Mouse (Mus musculus) kidney, postnatal 10 days (tissue): ENCODE data around the gene Crocc2.

Source experiments
- DNase-seq: peaks from one replicate; pipeline ENCODE4 v3.0.0; 2021; ENCODE audit warnings: mixed read lengths

The Crocc2 gene

GRCm38 (mm10) chr1:93217530-93217929 is 49.0 kb downstream of the Crocc2 start:
- no peak for DNase-seq

DNA sequence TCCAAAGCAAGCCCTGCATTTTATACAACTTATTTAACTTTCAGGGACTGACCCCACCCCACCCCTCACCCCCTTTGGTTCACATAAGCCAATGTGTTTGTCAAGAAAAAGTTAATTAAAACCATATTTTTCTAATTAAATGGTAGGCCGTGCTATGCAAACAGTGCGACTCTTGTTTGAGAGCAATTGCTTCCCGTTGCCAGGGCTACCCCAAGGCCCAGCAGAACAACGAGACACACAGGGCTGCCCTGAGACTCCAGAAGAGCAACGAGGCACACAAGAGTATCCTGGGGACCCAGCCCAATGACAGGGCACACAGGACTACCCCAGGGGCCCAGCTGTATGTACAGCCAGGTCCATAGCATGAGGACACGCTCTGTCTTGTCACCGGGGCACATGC is 52.3 kb downstream of the Crocc2 start:
- DNase-seq, result no peak

- peak; percentile 77 for DNase-seq
These were observed 55.4 kb downstream of the Crocc2 start for GRCm38 (mm10) chr1:93223972-93224371.

DNA sequence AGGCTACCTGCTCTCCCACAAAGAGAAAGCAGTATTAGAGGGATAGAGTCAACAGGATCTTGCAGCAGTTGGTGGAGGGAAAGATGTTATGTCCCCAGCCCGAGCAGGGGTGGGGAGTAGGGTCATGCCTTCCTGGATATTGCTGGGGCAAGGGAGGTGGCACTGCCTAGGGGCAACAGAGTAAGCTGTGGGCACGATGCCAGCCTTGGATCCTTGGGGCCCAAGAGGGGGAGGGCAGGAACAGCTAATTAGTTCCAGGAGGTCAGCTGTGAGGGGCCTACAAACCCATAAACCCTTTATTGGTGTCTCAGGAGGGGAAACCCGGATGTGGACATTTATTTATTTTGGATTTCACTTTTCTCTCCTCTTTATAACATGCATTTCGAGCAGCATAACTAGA is 56.7 kb downstream of the Crocc2 start:
- peak; percentile 68 for DNase-seq

DNA sequence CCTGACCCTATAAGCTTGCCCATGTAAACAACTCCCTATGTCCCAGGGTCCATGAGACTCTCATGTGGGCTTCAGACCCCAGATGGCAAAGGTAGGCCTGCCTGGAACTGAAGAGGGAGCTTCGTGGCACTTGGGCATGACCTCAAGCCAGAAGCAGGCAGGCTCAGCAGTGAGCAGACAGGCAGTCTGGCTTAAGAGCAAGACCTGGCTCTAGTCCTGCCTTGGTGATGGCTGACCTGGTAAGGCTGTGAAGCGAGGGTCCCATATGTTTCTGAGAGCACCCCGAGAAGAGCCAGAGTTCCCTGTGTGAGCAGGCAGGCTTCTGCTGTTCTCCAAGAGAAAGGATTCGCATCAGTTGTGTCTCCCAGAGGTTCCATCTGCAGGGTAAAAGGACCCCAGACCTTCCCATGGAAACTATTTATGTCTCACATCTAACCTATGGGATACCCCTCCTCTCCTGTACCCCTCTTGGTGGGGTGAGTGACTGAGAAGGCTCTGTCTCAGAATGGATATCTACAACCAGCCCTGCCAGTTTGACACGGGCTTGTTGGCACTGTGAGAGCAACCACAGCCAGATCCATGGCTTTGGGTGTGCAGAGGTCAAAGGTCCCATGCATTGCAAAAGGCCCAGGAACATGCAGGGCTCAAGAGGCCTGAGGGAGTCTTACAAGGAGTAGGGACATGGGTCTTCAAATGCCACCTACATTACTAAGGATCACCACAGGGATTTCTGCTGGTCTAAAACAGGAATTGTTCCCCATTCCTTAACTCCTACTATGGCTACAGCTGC is 57.4 kb downstream of the Crocc2 start:
- no peak for DNase-seq

DNA sequence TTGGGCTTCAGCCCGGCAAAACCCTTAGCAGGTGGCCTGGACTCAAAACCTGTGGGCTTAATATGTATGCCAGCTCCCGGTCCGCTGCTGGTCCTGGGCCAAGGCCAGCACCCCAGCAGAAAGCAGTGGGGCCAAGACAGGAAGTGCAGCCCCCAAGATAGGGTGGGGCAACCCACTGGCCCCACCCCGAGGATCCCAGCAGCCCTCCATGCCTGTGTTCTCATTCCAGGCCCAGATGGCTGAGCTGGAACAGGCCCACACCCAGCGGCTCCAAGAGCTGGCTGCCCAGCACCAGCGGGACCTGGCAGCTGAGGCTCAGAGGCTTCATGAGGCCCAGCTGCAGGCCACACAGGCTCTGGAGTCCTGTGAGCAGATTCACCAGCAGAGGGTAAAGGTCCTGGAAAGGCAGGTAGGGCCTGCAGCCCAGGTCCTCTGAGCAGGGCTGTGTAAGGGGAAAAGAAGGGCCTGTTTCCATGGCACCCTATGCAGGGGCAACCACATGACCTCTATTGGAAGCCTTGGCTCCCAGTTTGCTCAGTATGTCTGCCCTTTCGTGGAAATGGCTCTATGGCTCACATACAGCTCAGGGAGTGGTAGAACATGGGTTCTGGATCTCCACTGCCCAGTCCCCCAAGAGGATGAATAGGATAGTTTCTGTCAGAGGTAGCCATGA is 58.9 kb downstream of the Crocc2 start:
- no peak for DNase-seq

GRCm38 (mm10) chr1:93227976-93228365 is 59.4 kb downstream of the Crocc2 start:
- no peak for DNase-seq

GRCm38 (mm10) chr1:93229221-93229620 is 60.7 kb downstream of the Crocc2 start:
- no peak for DNase-seq

- DNase-seq, result no peak
These were observed 61.1 kb downstream of the Crocc2 start for GRCm38 (mm10) chr1:93229626-93230025.

DNA sequence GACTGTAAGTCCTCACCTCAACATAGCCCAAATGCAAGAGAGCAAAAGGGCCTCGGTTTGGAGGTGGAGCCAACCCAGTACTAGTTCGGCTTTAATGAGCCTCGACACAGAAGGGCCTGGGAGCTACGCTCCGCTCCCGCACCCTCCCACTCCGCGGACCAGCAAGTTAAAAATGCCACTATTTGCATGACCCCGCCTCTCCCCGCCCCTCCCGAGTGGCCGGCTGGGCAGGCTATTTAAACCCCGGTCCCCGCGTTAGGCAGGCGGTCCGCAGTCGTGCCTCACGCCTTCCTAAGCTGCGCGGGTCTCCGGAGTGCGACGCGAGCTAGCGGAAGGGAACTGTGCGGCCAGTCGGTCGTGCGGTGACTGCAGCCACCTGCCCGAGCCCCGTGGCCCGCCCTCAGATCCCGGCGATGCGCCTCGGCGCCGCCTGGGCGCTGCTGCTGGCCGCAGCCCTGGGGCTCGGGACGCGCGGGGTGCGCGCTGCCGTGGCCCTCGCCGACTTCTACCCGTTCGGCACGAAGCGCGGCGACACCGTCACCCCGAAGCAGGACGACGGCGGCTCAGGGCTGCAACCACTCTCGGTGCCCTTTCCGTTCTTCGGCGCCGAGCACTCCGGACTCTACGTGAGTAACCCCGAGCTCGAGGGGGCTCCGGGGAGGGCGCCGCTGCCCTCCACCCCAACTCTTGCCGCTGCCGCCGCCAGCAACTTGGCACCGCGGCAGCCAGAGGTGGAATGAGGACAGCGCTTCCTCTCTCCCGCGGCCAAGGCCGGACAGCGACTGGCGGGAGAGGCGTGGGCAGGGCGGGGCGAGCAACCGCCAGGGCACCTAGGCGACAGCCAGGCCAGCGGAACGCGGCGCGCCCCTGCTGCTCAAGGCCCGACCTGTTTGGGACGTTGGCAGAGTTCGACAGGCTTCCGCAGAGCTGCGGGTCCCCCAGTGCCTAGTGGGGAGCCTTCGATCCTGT is 67.3 kb downstream of the Crocc2 start, which contains the start of gene Sned1:
TSS of gene Sned1 (plus strand) at position 266 of the 969 bp plus-strand sequence.
- peak; percentile 96 for DNase-seq

- peak; percentile 49 for DNase-seq
These were observed 68.0 kb downstream of the Crocc2 start for GRCm38 (mm10) chr1:93236545-93236924.

GRCm38 (mm10) chr1:93237676-93238075 is 69.2 kb downstream of the Crocc2 start:
- DNase-seq, result no peak

GRCm38 (mm10) chr1:93238201-93238600 is 69.7 kb downstream of the Crocc2 start:
- peak; percentile 67 for DNase-seq

- DNase-seq, result peak; percentile 45
These were observed 77.4 kb downstream of the Crocc2 start for GRCm38 (mm10) chr1:93245936-93246335.

DNA sequence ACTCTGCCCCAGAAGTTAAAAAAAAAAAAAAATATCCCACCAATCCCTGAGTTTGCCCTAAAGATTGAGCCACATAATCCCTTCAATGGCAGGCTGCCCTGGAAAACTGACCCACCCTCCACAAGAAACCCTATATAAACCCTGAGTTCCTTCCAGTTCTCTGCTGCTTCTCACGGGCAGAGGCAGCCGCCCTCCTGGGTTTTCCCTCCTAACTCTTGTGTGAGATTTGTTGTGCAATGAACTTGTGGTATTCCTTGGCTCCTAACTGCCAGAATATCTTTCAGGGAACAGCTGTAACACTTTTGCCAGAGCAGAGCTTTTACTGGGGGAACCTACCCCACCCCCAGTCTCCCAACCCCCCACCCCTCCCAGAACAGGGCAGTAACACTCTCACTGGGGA is 84.1 kb downstream of the Crocc2 start:
- DNase-seq, result no peak

DNA sequence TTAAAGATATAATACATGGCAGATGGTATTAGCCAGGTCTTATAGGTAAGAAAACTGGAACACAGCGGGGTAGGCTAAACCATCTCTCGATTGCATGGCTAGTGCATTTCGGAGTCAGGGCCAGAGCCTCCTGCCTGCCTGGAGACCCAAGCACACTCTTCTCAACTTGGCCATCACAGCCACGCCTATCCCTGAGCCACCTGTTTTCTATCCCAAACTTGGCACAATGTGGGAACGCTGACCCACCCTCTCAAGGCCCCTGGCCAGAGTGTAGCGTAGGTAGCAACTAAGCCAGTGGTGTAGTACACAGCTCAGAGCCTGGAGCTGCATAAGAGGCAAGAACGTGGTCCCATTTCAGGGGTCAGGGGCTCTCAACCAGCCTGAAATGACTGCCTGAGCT is 87.2 kb downstream of the Crocc2 start:
- no peak for DNase-seq

GRCm38 (mm10) chr1:93257560-93257959 is 89.0 kb downstream of the Crocc2 start:
- no peak for DNase-seq

- peak; percentile 62 for DNase-seq
These were observed 98.7 kb downstream of the Crocc2 start for GRCm38 (mm10) chr1:93267207-93267606.

- DNase-seq, result no peak
These were observed 99.7 kb downstream of the Crocc2 start for GRCm38 (mm10) chr1:93268246-93268645.

GRCm38 (mm10) chr1:93270516-93271240 is 102.2 kb downstream of the Crocc2 start:
- DNase-seq, result no peak

DNA sequence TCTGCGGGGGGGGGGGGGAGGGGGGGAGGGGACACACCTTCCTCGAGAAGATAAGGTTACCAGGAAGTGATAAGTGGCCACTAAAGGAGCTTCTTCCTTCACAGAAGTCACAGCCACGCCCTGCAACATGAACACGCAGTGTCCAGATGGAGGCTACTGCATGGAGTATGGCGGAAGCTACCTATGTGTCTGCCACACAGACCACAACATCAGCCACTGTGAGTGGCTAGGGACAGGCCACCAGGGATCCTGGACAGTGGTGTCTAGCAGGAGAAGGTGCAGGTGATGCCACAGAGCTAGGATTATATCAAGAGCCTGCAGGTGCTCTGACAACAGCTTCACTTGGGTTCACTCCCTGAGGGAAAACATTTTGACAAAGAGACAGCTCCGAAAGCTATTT is 103.2 kb downstream of the Crocc2 start:
- DNase-seq, result no peak

DNA sequence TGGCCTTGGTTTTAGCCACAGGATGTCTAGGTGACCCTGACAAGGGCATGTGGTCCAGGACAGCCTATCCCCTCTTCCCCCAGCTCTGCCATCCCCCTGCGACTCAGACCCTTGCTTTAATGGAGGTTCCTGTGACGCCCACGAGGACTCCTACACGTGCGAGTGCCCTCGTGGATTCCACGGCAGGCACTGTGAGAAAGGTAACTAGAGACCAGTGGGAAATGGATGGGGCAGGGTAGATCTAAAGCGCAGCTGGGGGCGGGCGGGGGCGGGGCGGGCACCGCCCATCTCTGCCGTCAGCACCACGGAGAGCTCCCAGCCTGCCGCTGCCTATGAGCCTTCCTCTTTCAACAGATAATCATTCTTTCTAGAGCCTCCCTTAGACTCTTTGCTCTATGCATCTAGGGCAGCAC is 103.9 kb downstream of the Crocc2 start:
- peak; percentile 75 for DNase-seq
